Mouse (Mus musculus) forebrain, embryonic 11.5 days (tissue): ENCODE data around the gene Plekha5. TPM values are rescaled to one million over a fixed set of nuclear protein-coding genes. Genes with fewer than 3 reads are reported as not detected.

ENCODE experiments used
- ATAC-seq: fragments of 200-750 bp; cut with Nextera tagmentation; replicated peaks from 2 replicates; pipeline ENCODE4 v1.8.0; 2017; ENCODE audit warnings: moderate TSS enrichment; ENCODE audit not compliant: low FRiP score
- DNase-seq: peaks from one replicate; pipeline ENCODE4 v3.0.0-alpha.2; 2017; ENCODE audit warnings: low spot score
- H3K27ac ChIP-seq: fragments of 300-500 bp; sonication (generic); 2 replicates; pipeline ENCODE4 v1.5.1; 2014; ENCODE audit warnings: low read depth, low read length
- H3K27me3 ChIP-seq: fragments of 300-500 bp; sonication (generic); 2 replicates; pipeline ENCODE4 v1.6.1; 2014; ENCODE audit warnings: mild to moderate bottlenecking, low read length, mixed read lengths; ENCODE audit not compliant: control insufficient read depth, insufficient read depth
- H3K36me3 ChIP-seq: fragments of 300-500 bp; sonication (generic); 2 replicates; pipeline ENCODE4 v1.6.1; 2014; ENCODE audit warnings: mild to moderate bottlenecking, low read length, moderate library complexity, mixed read lengths; ENCODE audit not compliant: control insufficient read depth, insufficient read depth
- H3K4me1 ChIP-seq: fragments of 300-500 bp; sonication (generic); replicated peaks from 2 replicates; pipeline ENCODE4 v1.6.1; 2014; ENCODE audit warnings: low read length, mixed read lengths; ENCODE audit not compliant: control insufficient read depth, insufficient read depth
- H3K4me2 ChIP-seq: fragments of 300-500 bp; sonication (generic); 2 replicates; pipeline ENCODE4 v1.6.1; 2014; ENCODE audit warnings: low read depth, mild to moderate bottlenecking, low read length, moderate library complexity, mixed read lengths; ENCODE audit not compliant: severe bottlenecking
- H3K4me3 ChIP-seq: fragments of 300-500 bp; sonication (generic); 2 replicates; pipeline ENCODE4 v1.5.1; 2014; ENCODE audit warnings: low read depth, low read length
- H3K9ac ChIP-seq: fragments of 300-500 bp; sonication (generic); 2 replicates; pipeline ENCODE4 v1.6.1; 2014; ENCODE audit warnings: low read length
- H3K9me3 ChIP-seq: fragments of 300-500 bp; sonication (generic); 2 replicates; pipeline ENCODE4 v1.6.1; 2016; ENCODE audit warnings: low read length, mixed read lengths; ENCODE audit not compliant: control insufficient read depth
- WGBS: fragments of 180-500 bp; shearing (Covaris S2); extraction: QIAGEN DNeasy Blood & Tissue Kit; methylation state at CpG from one replicate; pipeline ENCODE4 v1.1.7; 2014; 5-methylcytosine and 5-hydroxymethylcytosine counted together
- polyA plus RNA-seq: library from polyadenylated mRNA; unstranded; fragments of >200 nt; fragmentation: Nextera tagmentation; extraction: Ambion mirVana; gene quantifications from 2 replicates; pipeline ENCODE4 v1.2.1, GENCODE M21; 2014

Plekha5 gene
- polyA plus RNA-seq, 1 experiment from 2014 or later: 63.1 TPM

- no peak overlapping the region for H3K4me2 ChIP-seq
- DNase-seq: no peak
- no peak overlapping the region for H3K4me3 ChIP-seq
- WGBS: 96% methylated on average over 5 of the region's 5 CpGs
- H3K9me3 ChIP-seq: no peaks in the 10 kb centered on the region
- no peaks in the 10 kb centered on the region for H3K4me1 ChIP-seq
- no peak for ATAC-seq
- H3K27me3 ChIP-seq: no peaks in the 10 kb centered on the region
- H3K9ac ChIP-seq: no peak overlapping the region
- no peaks in the 10 kb centered on the region; the same call in 1 of the 2 replicates for H3K36me3 ChIP-seq
- H3K27ac ChIP-seq: no peak overlapping the region
These were observed 109.8 kb downstream of the Plekha5 start for GRCm38 (mm10) chr6:140533606-140534005.

GRCm38 (mm10) chr6:140535504-140535903 is 111.7 kb downstream of the Plekha5 start:
- 90% methylated on average over 8 of the region's 8 CpGs for WGBS
- no peak overlapping the region for H3K9ac ChIP-seq
- DNase-seq (no peak), ATAC-seq (no peak)
- no peaks in the 10 kb centered on the region for H3K27me3 ChIP-seq
- no peaks in the 10 kb centered on the region for H3K4me1 ChIP-seq
- no peaks in the 10 kb centered on the region; the same call in 1 of the 2 replicates for H3K36me3 ChIP-seq
- no peaks in the 10 kb centered on the region for H3K9me3 ChIP-seq
- H3K4me2 ChIP-seq: no peak overlapping the region
- no peak overlapping the region for H3K27ac ChIP-seq
- no peak overlapping the region for H3K4me3 ChIP-seq

GRCm38 (mm10) chr6:140541919-140542318 is 118.1 kb downstream of the Plekha5 start:
- Histone ChIP-seq H3K4me3 (no peak overlapping the region), H3K27ac (no peak overlapping the region), H3K9ac (no peak overlapping the region), H3K36me3 (no peaks in the 10 kb centered on the region; the same call in 1 of the 2 replicates), H3K4me2 (no peak overlapping the region), H3K4me1 (no peaks in the 10 kb centered on the region; the same call in 1 of the 2 replicates), H3K9me3 (no peaks in the 10 kb centered on the region), H3K27me3 (no peaks in the 10 kb centered on the region)
- DNase-seq (no peak), ATAC-seq (no peak)
- WGBS: 97% methylated on average over 3 of the region's 3 CpGs

GRCm38 (mm10) chr6:140543005-140543794 is 119.3 kb downstream of the Plekha5 start:
- Histone ChIP-seq H3K4me2 (no peak overlapping the region), H3K27me3 (no peaks in the 10 kb centered on the region), H3K4me1 (peaks cover 1% of the 10 kb centered on the region; the same call in 1 of the 2 replicates), H3K36me3 (no peaks in the 10 kb centered on the region; the same call in 1 of the 2 replicates), H3K9ac (no peak overlapping the region), H3K27ac (no peak overlapping the region), H3K9me3 (no peaks in the 10 kb centered on the region), H3K4me3 (no peak overlapping the region)
- no peak for DNase-seq
- ATAC-seq: no peak
- 86% methylated on average over 11 of the region's 11 CpGs for WGBS

GRCm38 (mm10) chr6:140546095-140546494 is 122.2 kb downstream of the Plekha5 start:
- Histone ChIP-seq H3K9ac (no peak overlapping the region), H3K4me3 (no peak overlapping the region), H3K36me3 (no peaks in the 10 kb centered on the region; the same call in 1 of the 2 replicates), H3K27ac (no peak overlapping the region), H3K27me3 (no peaks in the 10 kb centered on the region), H3K9me3 (no peaks in the 10 kb centered on the region), H3K4me2 (no peak overlapping the region), H3K4me1 (peaks cover 1% of the 10 kb centered on the region; the same call in 1 of the 2 replicates)
- DNase-seq: no peak
- ATAC-seq: no peak
- 86% methylated on average over 8 of the region's 8 CpGs for WGBS

- no peaks in the 10 kb centered on the region; the same call in 1 of the 2 replicates for H3K36me3 ChIP-seq
- ATAC-seq: no peak
- 76% methylated on average over 12 of the region's 12 CpGs for WGBS
These were observed 122.9 kb downstream of the Plekha5 start for GRCm38 (mm10) chr6:140546648-140547201.

GRCm38 (mm10) chr6:140547203-140547944 is 123.5 kb downstream of the Plekha5 start:
- H3K9ac ChIP-seq: no peak overlapping the region
- DNase-seq: peak; percentile 13
- no peaks in the 10 kb centered on the region for H3K27me3 ChIP-seq
- H3K4me3 ChIP-seq: no peak overlapping the region
- H3K9me3 ChIP-seq: no peaks in the 10 kb centered on the region
- no peak overlapping the region for H3K27ac ChIP-seq
- H3K4me2 ChIP-seq: no peak overlapping the region
- H3K4me1 ChIP-seq: peaks cover 1% of the 10 kb centered on the region; the same call in 1 of the 2 replicates
- peak; percentile 54; the same call in 1 of the 2 replicates for ATAC-seq
- WGBS: 80% methylated on average over 11 of the region's 11 CpGs
- H3K36me3 ChIP-seq: no peaks in the 10 kb centered on the region; the same call in 1 of the 2 replicates

More at GRCm38 (mm10) chr6:140546648-140547201, 122.9 kb downstream of the Plekha5 start:
- Histone ChIP-seq H3K4me1 (peaks cover 1% of the 10 kb centered on the region; the same call in 1 of the 2 replicates), H3K27me3 (no peaks in the 10 kb centered on the region), H3K4me3 (no peak overlapping the region), H3K27ac (no peak overlapping the region), H3K9me3 (no peaks in the 10 kb centered on the region), H3K4me2 (no peak overlapping the region), H3K9ac (no peak overlapping the region)
- DNase-seq: no peak

- Histone ChIP-seq H3K9ac (no peak overlapping the region), H3K27me3 (no peaks in the 10 kb centered on the region), H3K9me3 (no peaks in the 10 kb centered on the region), H3K4me1 (0 out of 2 replicates have a peak, but pooled peaks cover 1% of the 10 kb centered on the region), H3K36me3 (peaks cover 2% of the 10 kb centered on the region; the same call in 1 of the 2 replicates), H3K4me2 (no peak overlapping the region), H3K4me3 (no peak overlapping the region), H3K27ac (no peak overlapping the region)
- ATAC-seq: no peak
- peak; percentile 26 for DNase-seq
- 68% methylated on average over 5 of the region's 5 CpGs for WGBS
These were observed 124.4 kb downstream of the Plekha5 start for GRCm38 (mm10) chr6:140548082-140548769.
